Mouse (Mus musculus): Measurements from ENCODE around the gene Fbxl5.

GRCm38 (mm10) chr5:43865316-43865715 is 43.9 kb upstream of the Fbxl5 start:
- TF ChIP-seq POLR2A (IDR thresholded peaks at IDR 0.05; ENCODE audit: low read depth, low read length) (no peak), CTCF (IDR thresholded peaks at IDR 0.05; ENCODE audit: borderline replicate concordance, insufficient read depth, low read length) (no peak)

All from embryonic fibroblast, embryonic 13.5 days (primary cell).